Mouse (Mus musculus): ENCODE data around the gene Rp9.

DNA sequence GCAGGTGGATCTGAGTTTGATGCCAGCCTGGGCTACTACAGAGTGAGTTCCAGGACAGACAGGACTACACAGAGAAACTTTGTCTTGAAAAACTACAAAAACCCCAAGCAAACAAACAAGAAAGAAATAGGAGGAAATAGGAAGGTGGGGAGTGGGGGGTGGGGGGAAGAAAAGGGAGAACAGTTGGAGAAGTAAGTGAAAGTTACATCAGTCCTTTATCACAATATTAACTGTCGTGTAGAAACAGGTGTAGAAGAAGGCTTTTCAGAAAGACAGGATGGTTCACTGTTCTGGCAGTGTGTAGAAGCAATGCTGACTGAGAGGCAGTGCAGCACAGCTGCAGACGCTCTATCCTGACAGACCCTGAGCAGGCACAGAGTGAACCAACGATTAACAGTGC, 66.6 kb downstream of the Rp9 start:
- TF ChIP-seq GATA1 (IDR thresholded peaks at IDR 0.05; ENCODE audit: low read length), result no peak
- no peak for TF ChIP-seq TAL1 (IDR thresholded peaks at IDR 0.05; ENCODE audit: low read length)

Measured in erythroblast, embryonic 14.5 days (primary cell).